In the genomic region with DNA sequence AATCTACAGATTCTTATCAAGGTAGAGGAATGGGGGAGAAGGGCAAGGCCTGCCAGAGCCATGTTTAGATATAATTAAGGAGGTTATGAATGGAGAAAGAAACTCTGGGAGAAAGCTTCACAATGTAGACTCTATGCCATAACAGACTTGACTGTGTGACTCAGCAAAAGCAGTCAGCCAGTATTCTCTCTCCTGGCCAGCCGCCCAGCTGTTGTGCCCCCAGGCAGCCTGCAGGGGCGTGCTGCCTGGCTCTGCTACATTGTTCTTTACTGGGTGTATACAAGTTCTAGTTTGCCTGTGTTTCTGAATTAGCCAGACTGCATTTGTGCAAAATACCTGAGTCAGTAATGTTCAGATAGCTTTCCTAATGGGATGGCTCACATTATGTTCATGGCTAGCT, we compare ENCODE assay signal across 10 mouse cellular contexts. TPM values are rescaled to one million over a fixed set of nuclear protein-coding genes. Genes with fewer than 3 reads are reported as not detected.
A peak's percentile ranks its signal among the peaks of the same experiment; 100 is the strongest.
DNase-seq lines count a peak whose midpoint lies in the region; ATAC-seq and TF ChIP-seq lines count a peak whose summit lies in the region.
"Had no signal": no experiment of that assay in that cellular context is flagged by ENCODE, and none has a peak within 500 bp of the region (broad histone marks: within the 10 kb centered on the region; RNA-seq: fewer than 3 reads in every experiment).

No protein-coding gene starts in this region.

- H3K27me3 ChIP-seq in kidney, postnatal 0 days (ENCODE audit: insufficient read depth, low read length) = no peaks in the 10 kb centered on the region
- H3K27me3 ChIP-seq in liver, postnatal 0 days (ENCODE audit: insufficient read depth, low read length) = no peaks in the 10 kb centered on the region
- no peaks in the 10 kb centered on the region for H3K27me3 ChIP-seq in stomach, postnatal 0 days (ENCODE audit: control insufficient read depth, insufficient read depth, low read length)
- H3K27me3 ChIP-seq: embryonic facial prominence, embryonic 12.5 days; midbrain, embryonic 12.5 days had no signal

- H3K36me3 ChIP-seq in kidney, postnatal 0 days (ENCODE audit: insufficient read depth, low read length) = no peaks in the 10 kb centered on the region
- H3K36me3 ChIP-seq in liver, postnatal 0 days (replicated peaks; ENCODE audit: insufficient read depth, low read length) = no peaks in the 10 kb centered on the region
- no peaks in the 10 kb centered on the region for H3K36me3 ChIP-seq in stomach, postnatal 0 days (ENCODE audit: control insufficient read depth, insufficient read depth, low read length)
- H3K36me3 ChIP-seq: embryonic facial prominence, embryonic 12.5 days; midbrain, embryonic 12.5 days had no signal

- H3K4me3 ChIP-seq in kidney, postnatal 0 days (replicated peaks; ENCODE audit: low read depth, low read length) = no peak overlapping the region
- H3K4me3 ChIP-seq in liver, postnatal 0 days (ENCODE audit: low read depth, low read length) = no peak overlapping the region
- no peak overlapping the region for H3K4me3 ChIP-seq in stomach, postnatal 0 days (ENCODE audit: low read depth, low read length)
- H3K4me3 ChIP-seq: embryonic facial prominence, embryonic 12.5 days; midbrain, embryonic 12.5 days had no signal

- peak; percentile 67 for DNase-seq in layer of hippocampus, adult 11-12 months (ENCODE audit: low spot score)
- no peak for DNase-seq in layer of hippocampus, adult 9-10 months (ENCODE audit: low spot score)
- peak; percentile 97 for DNase-seq in NIH3T3 (ENCODE audit: low read depth)
- peak; percentile 12 to 59 for DNase-seq in frontal cortex, adult 2 months (ENCODE audit: extremely low spot score in 1 of 2, low spot score in 1 of 2)
- no peak for DNase-seq in kidney, postnatal 0 days (ENCODE audit: low spot score)
- peak; percentile 58 for DNase-seq in liver, postnatal 0 days
- DNase-seq in stomach, postnatal 0 days (ENCODE audit: low spot score) = peak; percentile 84
- DNase-seq in cerebellum, adult 8-10 months = no peak

- no peaks in the 10 kb centered on the region for H3K9me3 ChIP-seq in kidney, postnatal 0 days (replicated peaks; ENCODE audit: low read length)
- H3K9me3 ChIP-seq in liver, postnatal 0 days (ENCODE audit: low read length) = no peaks in the 10 kb centered on the region
- no peaks in the 10 kb centered on the region for H3K9me3 ChIP-seq in stomach, postnatal 0 days (ENCODE audit: control insufficient read depth, low read length)
- H3K9me3 ChIP-seq: embryonic facial prominence, embryonic 12.5 days; midbrain, embryonic 12.5 days had no signal

- peak overlapping the region; percentile 47; the same call in 1 of the 2 replicates for H3K27ac ChIP-seq in kidney, postnatal 0 days
- no peak overlapping the region for H3K27ac ChIP-seq in liver, postnatal 0 days (ENCODE audit: low read depth)
- H3K27ac ChIP-seq in stomach, postnatal 0 days (replicated peaks) = peak overlapping the region; percentile 46
- H3K27ac ChIP-seq: embryonic facial prominence, embryonic 12.5 days; midbrain, embryonic 12.5 days had no signal

- TF ChIP-seq EP300 in liver, postnatal 0 days (IDR thresholded peaks at IDR 0.05; ENCODE audit: low read depth) = no peak
- no peak for TF ChIP-seq EP300 in stomach, postnatal 0 days (optimal IDR thresholded peaks at IDR 0.05)

- no peak for ATAC-seq in kidney, postnatal 0 days (replicated peaks; ENCODE audit: low FRiP score, low read depth)
- ATAC-seq in liver, postnatal 0 days = peak; percentile 78
- peak; percentile 91 for ATAC-seq in stomach, postnatal 0 days (ENCODE audit: low FRiP score, low TSS enrichment)

- peak; percentile 49 for TF ChIP-seq CTCF in kidney, postnatal 0 days (IDR thresholded peaks at IDR 0.05; ENCODE audit: low read depth)
- TF ChIP-seq CTCF in liver, postnatal 0 days (IDR thresholded peaks at IDR 0.05; ENCODE audit: low read depth) = peak; percentile 49
- TF ChIP-seq CTCF in stomach, postnatal 0 days (IDR thresholded peaks at IDR 0.05; ENCODE audit: low read depth) = peak; percentile 68

- no peak overlapping the region for H3K9ac ChIP-seq in kidney, postnatal 0 days (ENCODE audit: low read depth, low read length)
- no peak overlapping the region for H3K9ac ChIP-seq in liver, postnatal 0 days (replicated peaks)
- H3K9ac ChIP-seq in stomach, postnatal 0 days (ENCODE audit: low read length) = no peak overlapping the region
- H3K9ac ChIP-seq: embryonic facial prominence, embryonic 12.5 days; midbrain, embryonic 12.5 days had no signal

- H3K4me2 ChIP-seq in kidney, postnatal 0 days (ENCODE audit: low read length) = no peak overlapping the region
- no peak overlapping the region for H3K4me2 ChIP-seq in liver, postnatal 0 days (ENCODE audit: low read depth, low read length)
- H3K4me2 ChIP-seq in stomach, postnatal 0 days (replicated peaks; ENCODE audit: low read depth) = no peak overlapping the region
- H3K4me2 ChIP-seq: embryonic facial prominence, embryonic 12.5 days; midbrain, embryonic 12.5 days had no signal

- no peaks in the 10 kb centered on the region for H3K4me1 ChIP-seq in kidney, postnatal 0 days (replicated peaks; ENCODE audit: insufficient read depth, low read length)
- peaks cover 5% of the 10 kb centered on the region; the same call in 1 of the 2 replicates for H3K4me1 ChIP-seq in liver, postnatal 0 days (ENCODE audit: insufficient read depth)
- no peaks in the 10 kb centered on the region for H3K4me1 ChIP-seq in stomach, postnatal 0 days (replicated peaks; ENCODE audit: control insufficient read depth, insufficient read depth)
- H3K4me1 ChIP-seq: embryonic facial prominence, embryonic 12.5 days; midbrain, embryonic 12.5 days had no signal

- WGBS in kidney, postnatal 0 days = 42% methylated on average over 2 of the region's 2 CpGs
- 45% methylated on average over 2 of the region's 2 CpGs for WGBS in liver, postnatal 0 days (ENCODE audit: insufficient replicate concordance)
- WGBS in stomach, postnatal 0 days = 27% methylated on average over 2 of the region's 2 CpGs

RNA-seq across cellular contexts. Expression of a gene that starts 10.6 kb away (rescaled TPM):
- polyA plus RNA-seq in frontal cortex, adult 2 months (2012; rRNA removed) = 25.9 and 29.0 TPM in 2 replicates
- 246 and 283 TPM in 2 replicates for polyA plus RNA-seq in kidney, postnatal 0 days (2015; fragmentation: Nextera tagmentation; extraction: Ambion mirVana)
- polyA plus RNA-seq in liver, postnatal 0 days (2015; fragmentation: Nextera tagmentation; extraction: Ambion mirVana) = 12.7 and 14.9 TPM in 2 replicates
- 91.8 and 97.6 TPM in 2 replicates for polyA plus RNA-seq in stomach, postnatal 0 days (2015; fragmentation: Nextera tagmentation; extraction: Ambion mirVana)

RNA-seq across cellular contexts. Expression of a gene that starts 55.1 kb away (rescaled TPM):
- polyA plus RNA-seq in frontal cortex, adult 2 months (2012; rRNA removed) = 0.30 and 0.38 TPM in 2 replicates
- 0.16 TPM in 1 of 2 replicates, not detected in the other for polyA plus RNA-seq in kidney, postnatal 0 days (2015; fragmentation: Nextera tagmentation; extraction: Ambion mirVana)
- polyA plus RNA-seq in liver, postnatal 0 days (2015; fragmentation: Nextera tagmentation; extraction: Ambion mirVana) = 0.13 TPM in 1 of 2 replicates, not detected in the other
- polyA plus RNA-seq in stomach, postnatal 0 days (2015; fragmentation: Nextera tagmentation; extraction: Ambion mirVana) = 0.15 TPM in 2 replicates
- polyA plus RNA-seq: midbrain, embryonic 12.5 days had no signal

Comparison
In these comparisons a context has a peak if more than half of its experiments do, and no peak if none do; other contexts are left out.
1. DNase-seq: peak in layer of hippocampus, adult 11-12 months (single experiment), NIH3T3 (single experiment), frontal cortex, adult 2 months (2 of 2), liver, postnatal 0 days (single experiment) and stomach, postnatal 0 days (single experiment); none in layer of hippocampus, adult 9-10 months (single experiment), kidney, postnatal 0 days (single experiment) and cerebellum, adult 8-10 months (single experiment).
2. Peak in every context shown above with its lines, with median percentiles within 50 percentile points of each other: CTCF ChIP-seq.